Mouse (Mus musculus): Measurements from ENCODE around the gene Tdo2.

Gene Tdo2

DNA sequence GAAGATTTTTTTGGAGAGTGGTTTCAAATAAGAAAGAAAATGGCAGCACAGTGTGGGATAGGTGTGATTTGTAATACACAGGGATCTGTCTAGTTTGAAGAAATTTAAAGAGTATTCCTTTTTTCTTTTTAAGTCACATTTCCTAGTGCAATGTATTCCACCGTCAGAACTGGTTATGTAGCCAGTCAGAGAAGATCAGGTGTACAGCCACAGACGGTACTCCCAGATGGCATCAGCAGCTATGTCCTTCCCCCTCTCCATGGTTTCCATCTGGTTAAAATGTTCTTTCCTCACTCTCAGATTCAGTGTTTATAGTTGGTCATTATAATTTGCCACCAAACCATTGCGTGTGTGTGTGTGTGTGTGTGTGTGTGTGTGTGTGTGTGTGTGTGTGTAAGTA is 32.9 kb downstream of the Tdo2 start:
- no peak for DNase-seq (ENCODE audit: low read depth, low spot score)

DNA sequence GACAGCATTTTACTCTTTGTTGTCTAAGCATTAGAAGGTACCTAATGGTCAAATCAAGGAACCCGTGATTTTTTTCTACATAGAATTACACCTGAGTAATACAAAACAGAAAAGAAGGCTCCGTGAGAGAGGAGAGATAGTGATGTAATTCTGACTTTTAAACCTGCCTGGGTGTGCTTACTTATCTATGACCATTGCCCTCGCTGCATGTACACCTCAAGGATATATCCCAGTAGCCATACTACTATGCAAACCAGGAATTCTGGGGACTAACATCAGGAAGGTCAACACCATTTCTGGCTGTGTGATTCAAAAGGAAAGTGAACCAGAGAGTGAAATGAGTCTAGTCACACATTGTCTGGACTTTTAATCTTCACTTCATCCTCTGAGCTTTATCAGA is 33.7 kb downstream of the Tdo2 start:
- no peak for DNase-seq (ENCODE audit: low read depth, low spot score)

DNA sequence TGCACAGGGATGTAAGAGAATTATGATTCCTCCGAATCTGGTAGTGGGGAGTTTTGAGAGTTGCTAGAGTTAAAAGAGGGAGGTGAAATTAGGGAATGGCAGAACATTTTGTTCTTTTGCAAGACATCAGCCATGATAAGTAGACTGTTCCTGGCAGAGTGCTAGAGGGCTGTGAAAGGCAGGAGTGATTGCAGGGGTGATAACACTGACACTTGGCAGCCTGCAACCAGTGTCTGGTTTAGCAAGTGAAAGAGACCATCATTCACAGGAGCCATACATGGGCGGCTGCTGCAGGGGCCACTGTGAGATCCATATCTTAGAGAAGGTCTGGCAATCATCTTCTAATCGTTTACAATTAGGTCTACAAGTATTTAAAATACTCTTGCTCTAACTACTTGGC is 37.1 kb downstream of the Tdo2 start:
- peak; percentile 28 for DNase-seq (ENCODE audit: low read depth, low spot score)

DNA sequence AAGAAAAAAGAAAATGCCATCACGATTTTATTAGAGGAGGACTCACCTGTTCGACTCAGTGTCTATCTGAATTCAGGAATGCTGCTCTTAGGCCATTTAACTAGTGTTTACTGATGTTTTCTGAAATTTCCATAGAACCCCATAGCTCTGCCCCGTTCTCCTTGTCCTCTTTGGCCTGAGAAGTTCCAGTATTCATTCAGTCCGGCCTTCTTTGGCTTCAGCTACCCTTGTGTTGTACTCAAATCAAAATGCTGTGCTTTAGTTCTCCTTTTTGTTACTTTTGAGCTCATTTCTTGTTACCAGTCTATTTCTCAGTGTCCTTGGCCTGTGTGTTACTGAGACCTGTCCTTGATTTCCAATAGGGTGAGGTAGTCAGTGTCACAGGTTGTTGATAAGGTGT is 42.7 kb downstream of the Tdo2 start:
- no peak for DNase-seq (ENCODE audit: low read depth, low spot score)

DNA sequence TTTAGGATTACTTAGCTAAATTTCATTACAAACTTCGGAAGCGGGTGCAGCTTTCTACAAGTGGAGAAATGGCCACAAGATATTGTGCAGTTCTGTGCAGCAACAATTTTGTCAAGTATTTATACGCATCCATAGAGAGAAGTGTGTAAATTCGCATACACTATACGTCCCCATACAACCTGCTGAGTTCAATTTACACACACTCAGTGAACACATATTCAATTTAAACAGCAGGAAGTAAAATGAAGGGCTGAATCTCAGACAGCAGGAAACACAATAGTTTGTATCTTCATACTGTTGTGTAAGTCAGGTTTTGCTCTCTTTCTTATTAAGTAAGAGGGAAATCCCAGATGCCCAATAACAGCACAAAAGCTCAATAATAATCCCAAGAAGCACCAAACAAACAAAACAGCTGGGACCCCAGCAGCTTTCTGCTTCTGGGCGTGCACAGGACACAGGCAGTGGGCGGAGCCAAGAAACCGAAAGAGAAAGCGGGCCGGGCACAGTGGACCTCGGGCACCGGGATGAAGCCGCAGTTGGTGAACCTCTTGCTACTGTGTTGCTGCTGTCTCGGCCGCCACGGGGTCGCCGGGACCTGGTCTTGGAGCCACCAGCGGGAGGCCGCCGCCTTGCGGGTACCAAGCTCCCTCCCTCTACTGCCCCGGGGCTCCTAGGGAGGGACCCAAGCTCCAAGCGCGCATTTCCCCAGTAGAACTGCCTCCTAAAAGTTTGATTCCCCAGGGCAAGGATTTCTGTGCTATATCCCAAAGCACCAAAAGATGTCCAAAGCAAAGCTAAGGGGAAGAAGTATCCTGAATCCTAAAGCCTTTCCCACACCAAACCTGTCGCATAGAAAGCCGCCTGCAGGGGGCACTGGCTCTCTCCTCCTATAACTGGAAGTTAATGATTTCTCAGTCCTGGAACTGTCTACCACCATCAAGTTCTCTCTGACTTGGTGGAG is 43.6 kb downstream of the Tdo2 start, which contains the start of gene Ctso:
Gene Ctso, plus strand, starts transcription at position 461 of the 961 bp plus-strand sequence.
- peak; percentile 52 for DNase-seq (ENCODE audit: low read depth, low spot score)

DNA sequence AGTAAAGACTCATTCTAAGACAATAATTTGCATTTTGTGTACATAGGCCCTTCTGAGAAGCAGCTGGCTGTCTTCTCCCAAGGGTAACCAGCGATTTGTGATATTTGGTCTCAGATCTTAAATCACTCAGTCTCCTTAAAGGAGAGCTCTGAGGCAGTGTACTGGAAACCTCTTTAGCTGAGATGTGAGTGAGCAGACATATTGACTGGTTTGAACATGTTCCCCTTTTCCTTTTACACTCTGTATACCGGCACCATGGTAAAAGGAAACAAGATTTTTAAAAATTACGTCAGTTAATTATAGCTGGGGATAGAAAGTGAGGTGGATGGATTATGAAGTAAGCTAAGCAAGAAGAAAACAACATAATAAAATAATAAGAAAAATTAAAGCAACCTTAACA is 44.3 kb downstream of the Tdo2 start:
- DNase-seq (ENCODE audit: low read depth, low spot score) = no peak

DNA sequence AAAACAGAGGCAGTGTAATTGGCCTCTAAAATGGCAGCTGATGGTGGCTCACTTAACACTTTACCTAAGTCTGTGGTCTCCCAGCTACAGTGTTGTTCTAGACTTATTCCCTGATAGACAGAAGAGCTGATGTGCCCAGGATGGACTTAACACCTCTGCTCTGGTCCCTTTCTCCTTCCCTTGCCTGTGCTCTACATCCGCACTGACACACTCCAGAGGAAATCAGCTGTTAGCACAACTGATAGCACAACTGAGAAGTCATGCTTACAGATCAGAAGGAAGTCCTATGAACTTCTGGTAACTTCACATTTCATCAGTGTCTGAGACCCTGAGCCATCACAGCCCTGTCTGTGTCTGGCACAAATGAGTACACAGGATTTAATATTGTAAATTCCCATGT is 46.9 kb downstream of the Tdo2 start:
- DNase-seq (ENCODE audit: low read depth, low spot score) = no peak

DNA sequence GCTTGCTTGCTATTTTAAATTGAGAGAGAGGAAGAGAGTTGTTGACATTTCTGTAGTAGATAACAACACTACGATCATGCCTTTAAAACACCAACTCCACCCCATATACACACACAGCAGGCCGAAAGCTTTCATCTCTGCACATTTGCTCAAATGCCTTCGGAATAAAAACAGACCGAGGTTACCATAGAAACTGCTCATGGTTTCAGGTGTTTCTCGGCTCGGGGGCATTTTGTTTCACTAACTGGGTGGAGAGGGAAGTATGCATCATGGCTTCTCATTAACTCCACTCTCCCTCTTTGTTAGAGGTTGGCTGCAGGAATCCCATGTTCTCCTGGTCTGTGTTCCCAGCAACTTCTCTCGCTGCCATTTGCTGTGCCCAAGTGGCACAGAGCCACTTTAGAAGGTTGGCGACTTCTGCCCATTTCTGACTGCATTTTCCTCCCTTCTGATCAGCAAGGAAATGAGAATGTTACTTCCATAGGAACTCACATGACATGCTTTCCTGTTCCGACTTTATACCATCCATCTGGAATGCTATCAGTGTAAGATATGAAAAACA is 49.2 kb downstream of the Tdo2 start:
- DNase-seq (ENCODE audit: low read depth, low spot score) = no peak

DNA sequence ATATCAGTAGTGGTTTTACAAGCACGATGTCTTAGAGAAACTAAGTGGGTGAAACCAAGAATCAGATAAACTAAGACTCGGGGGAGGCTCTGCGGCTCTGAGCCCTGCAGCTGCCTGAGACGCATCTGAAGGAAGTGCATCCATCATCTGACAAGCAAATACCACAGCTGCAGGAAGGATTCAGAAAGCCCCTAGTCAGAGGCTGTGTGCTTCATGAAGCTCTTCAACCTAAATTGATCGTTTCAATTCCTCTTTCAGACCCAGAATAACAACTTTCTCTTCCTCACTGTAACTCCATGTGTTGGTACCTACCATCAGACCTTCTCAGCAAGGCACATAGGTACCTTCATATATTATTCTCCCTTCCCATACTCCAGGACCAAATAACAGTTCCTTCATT is 50.1 kb downstream of the Tdo2 start:
- DNase-seq (ENCODE audit: low read depth, low spot score) = no peak

DNA sequence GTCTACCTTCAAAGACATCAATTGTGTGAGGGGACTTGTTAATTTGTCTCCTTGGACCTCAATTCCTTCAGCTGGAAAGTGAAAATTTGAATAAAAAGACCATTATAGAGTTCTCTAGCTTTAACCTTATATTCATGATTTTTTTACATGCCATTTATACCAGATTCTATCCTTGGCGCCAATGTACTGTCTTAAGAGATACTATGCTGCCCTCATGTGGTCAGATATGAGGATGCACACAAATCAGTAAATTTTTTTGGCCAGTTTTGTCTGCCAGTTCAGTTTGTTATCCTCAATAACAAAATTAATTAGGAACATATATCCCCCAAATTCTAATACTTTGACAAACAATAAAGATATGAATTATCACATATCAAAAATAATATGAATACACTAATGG is 51.1 kb downstream of the Tdo2 start:
- peak; percentile 29 for DNase-seq (ENCODE audit: low read depth, low spot score)

DNA sequence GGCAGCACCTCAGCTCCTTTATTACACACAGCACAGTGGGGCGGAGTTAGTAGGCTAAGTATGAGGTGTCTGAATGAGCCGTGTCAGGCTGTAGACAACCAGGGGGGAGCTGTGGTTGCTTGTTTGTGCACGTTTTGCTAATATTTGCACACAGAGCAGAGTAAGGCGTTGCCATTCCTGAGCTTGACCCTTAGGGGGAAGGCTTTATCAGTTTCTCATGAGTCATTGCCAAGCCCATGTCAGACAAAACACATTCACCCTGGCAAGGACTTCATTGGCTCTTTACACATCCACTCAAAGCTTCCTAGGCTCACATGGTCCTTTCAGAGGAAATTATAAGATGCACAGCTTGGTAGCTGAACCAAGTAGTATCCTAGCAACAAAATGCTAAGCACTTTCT is 53.1 kb downstream of the Tdo2 start:
- no peak for DNase-seq (ENCODE audit: low read depth, low spot score)

DNA sequence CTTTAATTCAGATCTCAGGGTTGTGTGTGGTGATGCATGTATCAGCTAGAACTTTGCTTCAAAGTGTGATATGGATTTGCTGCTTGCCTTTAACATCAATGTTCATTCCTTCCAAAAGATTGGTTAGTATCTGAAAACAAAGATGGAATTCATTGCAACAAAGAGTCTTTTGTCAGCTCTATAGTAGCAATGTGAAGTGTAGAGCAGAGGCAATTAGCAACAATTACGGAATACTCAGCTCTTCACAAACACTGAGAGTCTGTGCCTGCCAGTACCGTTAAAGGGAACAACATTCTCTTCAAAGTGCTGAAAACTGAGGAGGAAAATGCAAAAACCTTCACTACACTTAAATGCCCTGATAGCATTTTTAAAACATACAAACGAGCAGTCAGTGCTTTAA is 56.3 kb downstream of the Tdo2 start:
- no peak for DNase-seq (ENCODE audit: low read depth, low spot score)

DNA sequence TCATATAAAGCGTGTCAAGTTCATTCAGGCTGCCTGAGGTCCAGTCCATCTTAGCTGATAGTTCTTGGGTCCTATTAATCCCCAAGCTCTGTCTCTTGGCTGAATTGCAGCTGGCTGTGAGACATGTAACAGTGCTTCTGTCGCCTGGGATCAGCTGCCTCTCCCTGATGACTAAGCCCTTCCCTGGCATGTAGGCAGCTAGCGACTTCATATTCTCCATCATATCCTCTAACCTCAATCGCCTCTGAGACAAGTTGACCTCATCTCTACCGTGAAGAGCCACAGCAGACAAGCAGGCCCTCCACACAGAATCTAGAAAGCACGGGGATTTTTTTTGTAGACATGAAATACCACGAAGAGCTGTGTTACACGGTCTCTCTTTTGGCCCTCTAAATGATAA is 57.8 kb downstream of the Tdo2 start:
- no peak for DNase-seq (ENCODE audit: low read depth, low spot score)

DNA sequence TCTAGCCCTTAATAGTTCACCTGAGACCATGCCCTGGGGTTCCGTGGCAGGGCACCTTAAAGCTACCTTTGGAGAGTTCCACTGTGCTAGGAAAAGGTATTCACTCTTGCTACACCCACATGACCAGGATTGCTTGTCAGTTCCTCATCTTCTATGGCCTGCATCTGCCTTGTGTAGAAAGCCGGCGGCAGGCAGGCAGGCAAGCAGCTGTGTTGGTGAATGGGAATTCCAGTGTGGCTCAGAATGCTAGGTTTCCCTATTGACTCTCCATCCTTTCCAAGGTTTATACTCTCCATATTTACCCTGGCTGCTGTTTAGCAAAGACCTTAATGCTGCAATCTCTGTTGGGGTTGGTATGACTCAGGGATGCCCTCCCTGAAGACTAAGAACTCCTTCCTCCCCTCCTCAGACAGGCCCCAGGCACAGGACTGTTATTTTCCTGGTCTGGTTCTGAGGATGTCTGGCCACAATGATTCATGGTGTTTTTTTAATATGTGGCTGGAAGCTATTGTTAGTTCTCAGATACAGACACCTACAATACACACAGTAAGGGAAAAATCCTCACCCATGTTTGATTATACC is 58.6 kb downstream of the Tdo2 start:
- DNase-seq (ENCODE audit: low read depth, low spot score) = no peak

DNA sequence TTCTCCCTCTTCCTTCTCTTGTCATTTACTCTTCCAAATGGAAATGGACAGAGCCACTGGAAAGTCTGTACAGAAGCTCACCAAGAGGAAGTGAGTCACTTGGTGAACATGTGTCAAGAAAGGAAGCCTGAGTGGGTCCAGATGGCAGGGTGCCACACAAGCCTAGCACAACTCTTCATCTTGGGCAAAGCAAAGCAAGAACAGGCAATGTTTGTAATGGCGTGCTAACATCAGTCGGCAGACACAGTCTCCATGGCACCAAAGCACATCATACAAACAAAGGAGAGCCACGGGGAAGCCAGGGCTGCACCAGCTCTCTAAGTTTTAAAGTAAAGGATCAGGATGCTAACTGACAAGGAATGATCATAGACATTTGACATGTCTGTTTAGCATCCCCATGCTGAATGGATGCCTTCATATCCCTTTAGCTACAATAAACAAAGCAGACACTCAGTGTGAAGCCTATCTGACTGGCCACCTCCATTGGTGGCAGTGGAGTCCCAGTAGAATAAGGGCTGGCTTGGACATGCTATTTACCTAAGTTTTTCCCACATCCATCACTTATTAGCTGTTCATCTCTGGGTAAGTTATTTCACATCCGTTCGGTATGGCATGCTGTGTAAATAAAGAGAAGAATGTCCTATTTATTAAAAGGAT is 59.8 kb downstream of the Tdo2 start:
- DNase-seq (ENCODE audit: low read depth, low spot score) = no peak

DNA sequence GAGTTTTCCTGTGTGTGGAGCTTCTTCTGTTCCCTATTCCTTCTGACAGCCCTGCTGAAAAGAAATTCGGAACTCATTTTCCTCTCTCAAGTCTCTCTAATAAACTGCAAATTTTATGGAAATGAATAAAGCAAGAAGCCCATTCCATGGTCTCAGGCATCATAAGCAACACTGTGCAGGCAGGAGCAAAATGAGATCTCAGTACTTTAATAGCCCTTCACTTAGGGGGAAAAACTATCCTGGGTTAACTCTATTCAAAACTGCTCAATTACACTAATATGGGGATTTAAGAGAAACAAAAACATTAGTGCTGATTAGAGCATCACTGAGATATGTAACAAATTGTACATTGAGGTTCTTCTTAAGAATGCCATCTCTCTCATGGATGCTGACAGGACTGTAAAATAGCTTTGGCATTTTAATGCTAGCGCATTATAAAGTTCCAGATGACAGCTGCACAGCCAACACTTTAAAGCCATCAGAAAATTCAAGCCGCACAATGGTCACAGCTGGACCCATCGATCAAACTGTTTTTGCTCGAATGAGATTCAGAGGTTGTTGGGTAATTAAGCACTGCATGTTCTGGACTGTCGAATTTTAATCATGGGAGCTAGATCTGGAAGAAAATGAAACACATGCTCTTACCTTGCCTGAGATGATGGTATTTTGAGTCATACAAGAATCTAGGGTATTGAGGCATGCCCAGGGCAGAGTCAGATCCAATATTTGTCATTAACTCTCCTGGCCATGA is 65.5 kb downstream of the Tdo2 start:
- no peak for DNase-seq (ENCODE audit: low read depth, low spot score)

Measured in skeletal muscle tissue, adult 2 months (tissue).